Mouse (Mus musculus) left cerebral cortex, adult 2 months (tissue): Measurements from ENCODE around the gene Ncoa1. TPM values are rescaled to one million over a fixed set of nuclear protein-coding genes. Genes with fewer than 3 reads are reported as not detected.

ENCODE experiments used
- DNase-seq, 2 experiments: peaks; one replicate each; pipeline ENCODE4 v3.0.0; 2021 to 2022; ENCODE audit warnings: low spot score in 2 of 2, mixed read lengths in 1 of 2; ENCODE audit errors: extremely low spot score in 1 of 2
- H3K27ac ChIP-seq: fragments of 200-600 bp; 2 replicates; pipeline ENCODE4 v1.8.1; 2022
- H3K4me3 ChIP-seq: fragments of 200-600 bp; 2 replicates; pipeline ENCODE4 v1.8.1; 2022
- CTCF ChIP-seq: fragments of 200-600 bp; IDR thresholded peaks from 2 replicates; pipeline ENCODE4 v1.8.1; 2022; ENCODE audit warnings: antibody characterized with exemption, mild to moderate bottlenecking, moderate library complexity
- intact Hi-C: fragments of 180-260 bp; cut with DNase I; formaldehyde crosslinking; loops from one replicate; pipeline ENCODE4 v1.15.1; 2025
- total RNA-seq, 2 experiments: library from RNA; stranded (reverse); gene quantifications; 2 replicates each; pipeline ENCODE4 v1.2.3; 2021

Ncoa1 gene
- total RNA-seq, 2 experiments from 2014 or later = 109 to 115 TPM

DNA sequence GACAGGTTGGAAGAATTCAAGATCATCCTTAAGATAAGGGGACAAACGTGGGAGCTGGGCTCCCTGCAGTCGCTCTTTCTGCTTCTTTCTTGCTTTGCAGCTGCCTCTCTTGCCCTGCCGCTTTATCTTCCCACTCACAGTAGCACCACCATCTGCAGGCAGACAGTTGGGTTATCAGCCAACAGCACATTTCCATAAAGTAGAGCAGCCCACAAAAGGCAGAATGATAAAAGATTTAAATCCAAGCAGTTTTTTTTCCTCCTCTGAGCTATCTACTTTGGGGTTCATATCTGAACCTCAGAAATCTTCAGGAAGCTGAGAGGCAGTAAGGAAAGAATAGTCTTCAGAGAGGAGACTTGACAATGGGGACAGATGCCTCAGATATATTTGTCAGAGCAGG is 24.9 kb upstream of the Ncoa1 start:
- intact Hi-C loops = loop anchor here (2.0 kb wide), 1 partner anchor 25 kb away; the partner anchor contains the start of gene Ncoa1
- Histone ChIP-seq H3K27ac (peak overlapping the region; percentile 62), H3K4me3 (no peak overlapping the region)
- no peak for TF ChIP-seq CTCF
- peak; percentile 31 to 35 for DNase-seq

DNA sequence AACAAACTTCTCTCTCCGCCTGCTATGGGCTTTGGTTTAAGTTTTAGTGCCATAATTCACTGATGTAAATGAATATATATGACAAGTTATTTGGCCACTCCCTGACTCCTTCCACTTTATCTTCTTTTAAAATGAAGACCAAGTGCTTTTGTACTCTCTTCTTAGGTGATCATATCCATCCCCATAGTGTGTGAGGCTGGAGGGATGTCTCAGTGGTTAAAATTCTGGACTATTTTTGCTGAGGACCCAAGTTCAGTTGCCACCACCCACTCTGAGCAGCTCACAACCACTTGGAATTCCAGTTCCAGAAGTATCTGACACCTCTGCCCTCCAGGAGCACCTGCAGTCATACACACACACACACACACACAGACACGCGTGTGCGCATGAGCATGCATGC is 23.5 kb upstream of the Ncoa1 start:
- intact Hi-C loops = loop anchor here (2.0 kb wide), 1 partner anchor 24 kb away; the partner anchor contains the start of gene Ncoa1
- Histone ChIP-seq H3K4me3 (no peak overlapping the region), H3K27ac (no peak overlapping the region)
- no peak for TF ChIP-seq CTCF
- DNase-seq = no peak

DNA sequence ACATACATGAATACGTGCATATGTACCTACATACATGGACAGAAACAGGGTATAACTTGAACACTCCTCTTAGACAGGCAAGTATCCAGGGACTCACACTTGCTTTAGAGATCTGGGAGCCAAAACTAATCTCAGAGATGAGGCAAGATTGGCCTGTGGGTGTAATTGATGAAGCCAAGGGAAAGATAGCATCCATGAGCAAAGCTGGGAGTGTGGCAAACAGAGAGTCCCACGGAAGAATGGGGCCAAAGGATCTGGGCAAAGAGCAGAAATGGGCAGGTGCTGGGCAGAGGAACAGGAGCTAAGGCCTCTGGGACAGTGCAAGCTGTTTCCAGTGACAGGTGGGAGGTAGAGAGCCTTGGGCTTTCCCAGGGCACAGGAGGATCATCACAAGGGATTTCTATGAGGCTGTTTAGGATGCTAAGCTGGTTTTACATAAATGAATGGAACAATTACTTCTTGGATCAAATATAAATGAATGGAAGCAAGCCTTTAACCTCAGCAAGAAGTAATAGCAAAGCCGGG is 22.7 kb upstream of the Ncoa1 start:
- Histone ChIP-seq H3K4me3 (no peak overlapping the region), H3K27ac (no peak overlapping the region)
- intact Hi-C loops = loop anchor here (2.0 kb wide), 1 partner anchor 23 kb away; the partner anchor contains the start of gene Ncoa1
- TF ChIP-seq CTCF = no peak
- DNase-seq = no peak

DNA sequence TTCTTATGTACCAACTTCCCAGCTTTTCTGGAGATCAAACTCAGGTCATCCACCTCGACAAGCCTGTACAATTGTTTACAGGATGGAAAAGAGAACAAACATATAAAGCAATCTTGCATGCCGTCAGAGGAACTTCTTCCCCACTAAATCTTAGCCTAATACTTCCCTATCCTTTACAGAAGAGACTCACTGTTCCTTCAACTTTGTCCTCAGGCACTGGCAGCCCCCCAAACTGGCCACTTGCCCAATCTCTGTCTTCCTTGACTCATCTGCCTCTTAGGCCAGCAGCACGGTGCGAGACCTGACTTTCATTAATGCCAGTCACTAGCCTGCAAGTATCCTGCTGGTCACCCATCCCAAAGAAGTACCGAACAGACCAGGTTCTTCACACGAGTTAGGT is 11.4 kb upstream of the Ncoa1 start:
- Histone ChIP-seq H3K27ac (no peak overlapping the region), H3K4me3 (no peak overlapping the region)
- DNase-seq = no peak
- intact Hi-C loops = no loop called here
- TF ChIP-seq CTCF = no peak

DNA sequence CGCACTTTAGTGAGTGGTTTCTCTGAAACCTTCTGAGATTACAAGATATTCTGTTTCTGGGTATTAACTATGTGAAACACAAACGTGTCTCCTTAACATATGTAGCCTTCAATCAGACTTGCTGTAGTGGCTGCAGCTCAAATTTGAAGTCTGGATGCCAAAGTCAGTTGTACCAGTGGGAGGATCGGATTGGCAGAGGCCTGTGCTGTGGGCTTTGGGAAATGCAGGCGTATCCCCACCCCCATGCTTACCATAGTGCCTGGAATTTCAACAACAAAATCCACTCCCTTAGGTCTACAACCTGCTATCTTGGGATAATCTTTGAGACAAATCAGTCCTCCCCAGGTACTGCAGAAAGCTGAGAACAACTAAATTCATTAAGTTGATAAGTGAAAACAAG is 6.4 kb upstream of the Ncoa1 start:
- no peak for DNase-seq
- no peak for TF ChIP-seq CTCF
- Histone ChIP-seq H3K27ac (no peak overlapping the region), H3K4me3 (no peak overlapping the region)
- intact Hi-C loops = no loop called here

DNA sequence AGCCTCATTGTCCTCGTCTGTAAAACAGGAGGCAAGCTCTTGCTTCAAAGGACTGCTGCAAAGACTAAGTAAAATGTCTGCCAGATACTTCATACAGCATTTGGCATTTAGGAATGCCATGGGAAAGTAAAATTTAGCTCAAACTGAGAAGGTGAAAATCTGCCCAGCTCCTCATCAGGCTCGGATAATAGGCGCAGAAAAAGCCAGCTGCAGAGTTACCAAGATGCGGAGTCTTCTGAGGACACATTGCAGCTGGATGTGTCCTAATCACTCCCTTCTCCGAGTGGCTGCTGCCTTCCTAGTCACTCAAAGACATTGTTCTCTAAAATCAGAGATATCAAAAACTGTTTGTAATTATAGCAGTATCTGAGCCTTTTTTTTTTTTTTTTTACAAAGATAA is 4.7 kb upstream of the Ncoa1 start:
- intact Hi-C loops = no loop called here
- no peak overlapping the region; the same call in 1 of the 2 replicates for H3K27ac ChIP-seq
- TF ChIP-seq CTCF = no peak

DNA sequence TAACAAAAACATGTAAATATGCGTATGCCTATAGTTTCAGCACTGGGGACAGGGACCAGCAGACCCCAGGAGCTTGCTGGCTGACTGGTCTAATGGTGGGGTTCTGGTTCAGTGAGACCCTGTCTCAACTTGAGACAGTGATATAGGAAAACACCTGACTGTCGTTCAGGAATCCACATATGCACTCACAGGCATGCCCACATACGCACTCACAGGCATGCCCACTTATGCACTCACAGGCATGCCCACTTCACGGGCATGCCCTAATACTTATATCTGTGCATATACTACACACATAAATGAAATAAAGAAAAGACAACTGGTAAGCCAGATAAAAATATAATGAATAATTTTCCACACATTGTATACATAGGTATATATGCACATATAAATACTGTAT is 3.3 kb upstream of the Ncoa1 start:
- no peak for TF ChIP-seq CTCF
- no peak for DNase-seq
- intact Hi-C loops = no loop called here
- no peak overlapping the region for H3K27ac ChIP-seq
- no peak overlapping the region for H3K4me3 ChIP-seq

More for the DNA sequence above, 4.7 kb upstream of the Ncoa1 start:
- DNase-seq = no peak
- no peak overlapping the region for H3K4me3 ChIP-seq

DNA sequence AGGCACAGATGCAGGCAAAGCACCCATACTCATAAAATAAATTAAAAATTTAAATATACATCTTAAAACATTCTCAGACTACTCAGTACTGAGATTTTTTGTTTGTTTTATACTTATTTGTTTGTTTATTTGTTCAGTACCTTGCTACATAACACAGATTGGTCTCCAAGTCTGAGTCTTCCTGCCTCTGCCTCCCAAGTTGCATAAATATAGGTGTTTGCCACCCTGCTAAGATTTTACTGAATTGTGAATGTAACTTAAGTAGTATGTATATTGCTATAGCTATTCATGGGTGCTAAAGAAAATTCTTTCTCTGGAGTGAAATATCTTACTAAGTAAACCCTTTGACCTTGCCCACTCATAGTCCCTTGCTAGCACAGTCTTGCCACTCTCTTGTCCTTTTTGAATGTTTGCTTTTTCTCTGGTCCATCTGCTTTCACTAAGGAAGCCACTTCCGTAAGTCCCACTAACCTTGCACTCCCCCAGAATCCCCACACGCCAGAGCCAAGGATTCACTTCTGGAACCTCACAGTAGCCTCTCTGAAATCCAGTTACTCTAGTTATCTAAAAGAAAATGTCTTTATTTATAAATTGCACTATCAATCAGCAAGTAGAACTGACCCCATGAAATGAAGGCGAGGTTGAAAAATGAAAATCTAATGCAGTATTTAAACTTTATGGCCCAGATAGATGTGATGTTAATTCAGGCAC is 2.3 kb upstream of the Ncoa1 start:
- Histone ChIP-seq H3K27ac (no peak overlapping the region), H3K4me3 (no peak overlapping the region)
- intact Hi-C loops = loop anchor here (5.0 to 10.0 kb wide), 3 partner anchors 182 to 245 kb away; partner anchors contain the start of genes Cenpo and Ptrhd1
- no peak for DNase-seq
- no peak for TF ChIP-seq CTCF

DNA sequence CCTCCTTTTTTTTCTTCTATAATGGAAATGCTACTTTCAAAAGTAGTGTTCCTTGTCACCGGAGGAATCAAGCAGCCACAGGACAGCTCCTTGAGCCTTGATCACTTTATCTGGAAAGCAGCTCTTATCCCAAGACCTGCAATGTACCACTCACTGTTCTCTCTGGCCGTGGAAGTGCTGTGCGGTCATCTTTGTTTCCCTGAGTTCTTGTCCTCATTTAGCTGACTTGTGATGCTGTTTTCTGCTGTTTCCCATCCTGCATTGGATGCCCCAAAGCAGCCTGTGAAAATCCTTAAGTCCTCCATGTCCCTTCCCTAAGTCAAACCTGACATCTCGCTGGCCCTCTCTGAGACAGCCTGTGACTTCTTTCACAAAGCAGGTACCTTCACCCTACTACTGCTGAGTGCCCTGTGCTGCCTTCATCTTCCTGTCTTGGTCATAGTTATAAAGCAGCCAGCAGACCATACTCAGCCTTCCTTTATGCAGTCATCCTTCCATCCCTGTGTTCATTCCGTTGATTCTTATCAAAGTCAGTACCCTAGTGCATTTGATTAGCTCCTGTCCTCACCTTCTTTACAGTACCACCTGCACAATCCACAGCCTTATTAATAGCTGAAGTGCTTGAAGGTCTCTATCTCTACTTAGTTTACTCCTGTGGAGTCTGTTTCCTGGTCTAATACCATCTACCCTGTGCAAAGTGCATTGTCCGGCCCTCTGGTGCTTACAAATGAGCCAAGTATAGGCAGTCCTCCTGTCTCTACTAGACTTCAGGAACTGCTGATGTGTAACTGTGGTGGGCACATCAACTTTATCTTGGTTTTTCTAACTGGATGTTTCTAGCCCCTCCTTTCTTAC is 1.2 kb upstream of the Ncoa1 start:
- H3K27ac ChIP-seq = no peak overlapping the region
- no peak for TF ChIP-seq CTCF
- H3K4me3 ChIP-seq = no peak overlapping the region
- intact Hi-C loops = loop anchor here (2.0 to 10.0 kb wide), 5 partner anchors 23 to 243 kb away; partner anchors contain the start of genes Cenpo and Ptrhd1
- DNase-seq = no peak

DNA sequence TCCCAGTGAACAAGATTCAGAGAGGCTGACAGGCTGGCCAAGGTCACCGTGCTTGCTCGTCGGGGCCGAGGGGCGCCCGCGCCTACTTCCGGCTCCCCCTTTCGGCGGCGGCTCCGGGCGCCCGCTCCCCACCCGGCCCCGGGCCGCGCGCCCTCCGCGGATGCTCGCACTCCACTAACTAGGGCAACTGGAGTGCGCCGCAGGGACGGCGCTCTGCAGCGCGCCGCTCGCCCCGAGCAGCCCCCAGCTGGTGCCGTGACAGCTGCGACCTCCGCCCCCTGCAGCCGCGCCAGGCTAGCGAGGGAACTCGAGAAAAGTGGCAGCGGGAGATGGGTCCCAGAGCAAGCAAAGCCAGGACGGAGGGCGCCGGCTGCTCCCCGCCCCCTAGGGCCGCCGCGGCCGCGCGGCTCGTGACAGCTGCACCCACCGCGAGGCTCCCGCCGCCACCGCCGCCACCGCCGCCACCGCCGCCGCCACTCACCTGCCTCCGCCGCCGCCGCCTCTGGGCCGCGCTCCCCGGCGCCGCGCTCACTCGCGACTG is 621 bp downstream of the Ncoa1 start:
- no peak; the same call in 1 of the 2 replicates for TF ChIP-seq CTCF
- DNase-seq = peak; percentile 45 to 52
- H3K4me3 ChIP-seq = peak overlapping the region; percentile 92
- peak overlapping the region; percentile 88 for H3K27ac ChIP-seq
- intact Hi-C loops = loop anchor here (2.0 to 10.0 kb wide), 5 partner anchors 24 to 242 kb away; partner anchors contain the start of genes Cenpo and Ptrhd1

DNA sequence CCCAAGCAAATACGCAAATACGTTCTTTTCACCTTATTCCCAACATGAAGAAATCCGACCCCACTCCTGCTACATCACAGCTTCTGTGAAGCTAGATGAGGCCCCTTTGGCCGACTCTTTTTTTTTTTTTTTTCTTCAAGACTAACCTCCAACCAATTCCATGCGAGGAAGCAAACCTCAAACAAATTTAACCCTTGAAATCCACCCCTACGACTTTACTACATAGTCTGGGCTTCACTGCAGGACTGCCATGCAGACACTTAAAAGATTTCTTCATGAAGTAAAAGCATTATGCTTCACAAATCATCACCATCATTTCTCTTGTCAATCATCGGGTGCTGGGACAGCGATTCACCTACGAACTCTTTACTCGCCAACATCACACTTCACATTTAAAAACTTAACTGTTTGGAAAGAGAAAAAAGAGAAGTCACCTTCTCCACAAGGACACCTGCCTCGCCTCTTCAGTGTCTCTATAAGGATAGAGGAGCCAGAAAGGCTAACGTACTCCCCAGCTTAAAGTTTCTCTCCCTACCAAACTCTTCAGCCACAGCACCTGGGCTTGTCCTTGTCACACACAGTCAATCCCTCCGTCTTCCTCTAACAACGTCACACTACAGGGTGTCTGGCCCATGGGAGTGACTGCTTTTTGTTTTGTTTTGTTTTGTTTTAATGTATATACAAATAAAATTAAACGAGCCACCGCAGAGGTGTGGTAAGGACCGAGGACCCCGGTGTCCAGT is 1.6 kb downstream of the Ncoa1 start:
- Histone ChIP-seq H3K4me3 (peak overlapping the region; percentile 92), H3K27ac (peak overlapping the region; percentile 88)
- no peak for DNase-seq
- no peak for TF ChIP-seq CTCF
- intact Hi-C loops = loop anchor here (5.0 to 10.0 kb wide), 3 partner anchors 178 to 241 kb away; partner anchors contain the start of genes Cenpo and Ptrhd1
